11 mouse cellular contexts compared by ENCODE assay signal in genomic region chr5:120156166-120156909, GRCm38 (mm10). TPM values are rescaled to one million over a fixed set of nuclear protein-coding genes. Genes with fewer than 3 reads are reported as not detected.
A peak's percentile ranks its signal among the peaks of the same experiment; 100 is the strongest.
DNase-seq lines count a peak whose midpoint lies in the region; ATAC-seq lines count a peak whose summit lies in the region.
"Had no signal": no experiment of that assay in that cellular context is flagged by ENCODE, and none has a peak within 500 bp of the region (broad histone marks: within the 10 kb centered on the region; RNA-seq: fewer than 3 reads in every experiment).

No protein-coding gene starts in this region.

- DNase-seq in lung, postnatal 4 days: peak; percentile 25 to 38
- DNase-seq in lung, adult 18-20 months: no peak
- no peak for DNase-seq in Muller cell, postnatal 12 days (ENCODE audit: inconsistent ontology term)
- DNase-seq in cerebellum, postnatal 4 days (ENCODE audit: low spot score in 2 of 2): no peak
- no peak for DNase-seq in layer of hippocampus, postnatal 14 days (ENCODE audit: low spot score in 2 of 2)
- DNase-seq in urinary bladder, adult 18-20 months (ENCODE audit: low spot score in 2 of 2): no peak
- DNase-seq: spleen, adult 18-20 months had no signal

- no peak overlapping the region for H3K4me3 ChIP-seq in heart, embryonic 13.5 days
- no peak overlapping the region for H3K4me3 ChIP-seq in kidney, embryonic 15.5 days (replicated peaks)
- H3K4me3 ChIP-seq: liver, embryonic 15.5 days had no signal

- peak overlapping the region; percentile 42; the same call in 1 of the 2 replicates for H3K27ac ChIP-seq in heart, embryonic 13.5 days (replicated peaks)
- H3K27ac ChIP-seq in kidney, embryonic 15.5 days: no peak overlapping the region
- H3K27ac ChIP-seq: liver, embryonic 15.5 days had no signal

- no peaks in the 10 kb centered on the region for H3K9me3 ChIP-seq in heart, embryonic 13.5 days
- no peaks in the 10 kb centered on the region for H3K9me3 ChIP-seq in kidney, embryonic 15.5 days (replicated peaks)
- H3K9me3 ChIP-seq: G1E; liver, embryonic 15.5 days had no signal

- H3K27me3 ChIP-seq in heart, embryonic 13.5 days (replicated peaks): no peaks in the 10 kb centered on the region
- H3K27me3 ChIP-seq in kidney, embryonic 15.5 days: no peaks in the 10 kb centered on the region
- H3K27me3 ChIP-seq: liver, embryonic 15.5 days had no signal

- H3K9ac ChIP-seq in heart, embryonic 13.5 days: peak overlapping the region; percentile 28
- H3K9ac ChIP-seq in kidney, embryonic 15.5 days: no peak overlapping the region
- H3K9ac ChIP-seq: liver, embryonic 15.5 days had no signal

- WGBS in heart, embryonic 13.5 days: 42% methylated on average over 21 of the region's 21 CpGs
- WGBS in kidney, embryonic 15.5 days: 53% methylated on average over 21 of the region's 21 CpGs

- peaks cover 23% of the 10 kb centered on the region for H3K4me1 ChIP-seq in heart, embryonic 13.5 days
- H3K4me1 ChIP-seq in kidney, embryonic 15.5 days: peaks cover 49% of the 10 kb centered on the region

- ATAC-seq in heart, embryonic 13.5 days (ENCODE audit: extremely low read depth, insufficient number of reproducible peaks, low FRiP score, low TSS enrichment): peak; percentile 38; the same call in 1 of the 2 replicates
- ATAC-seq in kidney, embryonic 15.5 days (replicated peaks; ENCODE audit: low FRiP score): peak; percentile 22; the same call in 1 of the 2 replicates

- H3K4me2 ChIP-seq in heart, embryonic 13.5 days: peak overlapping the region; percentile 11; the same call in 1 of the 2 replicates
- no peak overlapping the region for H3K4me2 ChIP-seq in kidney, embryonic 15.5 days
- H3K4me2 ChIP-seq: liver, embryonic 15.5 days had no signal

- H3K36me3 ChIP-seq in heart, embryonic 13.5 days: peaks cover 6% of the 10 kb centered on the region
- no peaks in the 10 kb centered on the region for H3K36me3 ChIP-seq in kidney, embryonic 15.5 days
- H3K36me3 ChIP-seq: liver, embryonic 15.5 days had no signal

RNA-seq across cellular contexts. Expression of gene Rbm19, which starts 40.1 kb away (rescaled TPM):
- 14.6 and 16.8 TPM in 2 replicates for polyA plus RNA-seq in heart, embryonic 13.5 days (2015; fragmentation: Nextera tagmentation; extraction: Ambion mirVana)
- polyA plus RNA-seq in kidney, embryonic 15.5 days (2015; fragmentation: Nextera tagmentation; extraction: Ambion mirVana): 25.0 and 25.9 TPM in 2 replicates
- total RNA-seq in layer of hippocampus, postnatal 14 days (2021): 10 to 100 TPM; 20.3 to 23.9 TPM

Comparison
In these comparisons a context has a peak if more than half of its experiments do, and no peak if none do; other contexts are left out.
1. DNase-seq: peak in lung, postnatal 4 days (2 of 2); none in lung, adult 18-20 months (0 of 2), Muller cell, postnatal 12 days (single experiment), cerebellum, postnatal 4 days (0 of 2), layer of hippocampus, postnatal 14 days (0 of 2) and urinary bladder, adult 18-20 months (0 of 2).